Mouse (Mus musculus) lung, postnatal 25 days (tissue): ENCODE data around the gene Psmd5.

Experiments
- DNase-seq: peaks from one replicate; pipeline ENCODE4 v3.0.0; 2022; ENCODE audit warnings: low spot score

The Psmd5 gene

GRCm38 (mm10) chr2:34874816-34875345, at the start of gene Psmd5:
TSS of gene Psmd5 (minus strand) at chr2:34874968.
- no peak for DNase-seq

- DNase-seq: no peak
These were observed 48.0 kb upstream of the Psmd5 start for GRCm38 (mm10) chr2:34922729-34923128.

GRCm38 (mm10) chr2:34920144-34920543, 45.4 kb upstream of the Psmd5 start:
- DNase-seq: no peak

- DNase-seq: no peak
These were observed 40.3 kb upstream of the Psmd5 start for GRCm38 (mm10) chr2:34915103-34915502.

- DNase-seq: no peak
These were observed 40.0 kb upstream of the Psmd5 start for GRCm38 (mm10) chr2:34914823-34915082.

- peak; percentile 44 for DNase-seq
These were observed 39.5 kb upstream of the Psmd5 start for GRCm38 (mm10) chr2:34914069-34914822.

- no peak for DNase-seq
These were observed 38.7 kb upstream of the Psmd5 start, which contains the start of gene Phf19 for GRCm38 (mm10) chr2:34913218-34914068. TSS of gene Phf19 (minus strand) at chr2:34914026.

- DNase-seq: no peak
These were observed 37.8 kb upstream of the Psmd5 start for GRCm38 (mm10) chr2:34912613-34913012.

GRCm38 (mm10) chr2:34911871-34912270, 37.1 kb upstream of the Psmd5 start:
- DNase-seq: no peak

GRCm38 (mm10) chr2:34909719-34910118, 35.0 kb upstream of the Psmd5 start:
- no peak for DNase-seq

- DNase-seq: peak; percentile 76
These were observed 32.3 kb upstream of the Psmd5 start for GRCm38 (mm10) chr2:34906861-34907604.

GRCm38 (mm10) chr2:34906426-34906825, 31.7 kb upstream of the Psmd5 start:
- DNase-seq: no peak

GRCm38 (mm10) chr2:34904849-34905542, 30.2 kb upstream of the Psmd5 start:
- DNase-seq: peak; percentile 99

GRCm38 (mm10) chr2:34903652-34904405, 29.1 kb upstream of the Psmd5 start:
- no peak for DNase-seq

- DNase-seq: no peak
These were observed 28.4 kb upstream of the Psmd5 start for GRCm38 (mm10) chr2:34903191-34903590.

GRCm38 (mm10) chr2:34902731-34903130, 28.0 kb upstream of the Psmd5 start:
- DNase-seq: no peak

- DNase-seq: no peak
These were observed 27.0 kb upstream of the Psmd5 start for GRCm38 (mm10) chr2:34901726-34902125.

- DNase-seq: no peak
These were observed 25.6 kb upstream of the Psmd5 start for GRCm38 (mm10) chr2:34900412-34900811.

- no peak for DNase-seq
These were observed 24.9 kb upstream of the Psmd5 start for GRCm38 (mm10) chr2:34899682-34900081.

GRCm38 (mm10) chr2:34897820-34898219, 23.1 kb upstream of the Psmd5 start:
- DNase-seq: peak; percentile 63
